Mouse (Mus musculus) kidney, postnatal 0 days (tissue): ENCODE measurements around the gene Ntf5. TPM values are rescaled to one million over a fixed set of nuclear protein-coding genes. Genes with fewer than 3 reads are reported as not detected.

ENCODE experiments used
- ATAC-seq: fragments of 200-750 bp; cut with Nextera tagmentation; replicated peaks from 2 replicates; pipeline ENCODE4 v1.8.0; 2017; ENCODE audit warnings: low read depth, moderate number of reproducible peaks, moderate TSS enrichment, moderate library complexity; ENCODE audit not compliant: low FRiP score
- DNase-seq: peaks from one replicate; pipeline ENCODE4 v3.0.0-alpha.2; 2016; ENCODE audit warnings: low spot score
- H3K27ac ChIP-seq: fragments of 300-500 bp; sonication (generic); 2 replicates; pipeline ENCODE4 v1.5.1; 2014; ENCODE audit warnings: mild to moderate bottlenecking
- H3K27me3 ChIP-seq: fragments of 300-500 bp; sonication (generic); 2 replicates; pipeline ENCODE4 v1.6.1; 2014; ENCODE audit warnings: low read length, mixed read lengths; ENCODE audit not compliant: insufficient read depth
- H3K36me3 ChIP-seq: fragments of 300-500 bp; sonication (generic); 2 replicates; pipeline ENCODE4 v1.6.1; 2014; ENCODE audit warnings: low read length, mixed read lengths; ENCODE audit not compliant: insufficient read depth
- H3K4me1 ChIP-seq: fragments of 300-500 bp; sonication (generic); replicated peaks from 2 replicates; pipeline ENCODE4 v1.6.1; 2014; ENCODE audit warnings: antibody characterized with exemption, low read length, mixed read lengths; ENCODE audit not compliant: insufficient read depth
- H3K4me2 ChIP-seq: fragments of 300-500 bp; sonication (generic); 2 replicates; pipeline ENCODE4 v1.6.1; 2014; ENCODE audit warnings: mild to moderate bottlenecking, low read length, moderate library complexity, mixed read lengths
- H3K4me3 ChIP-seq: fragments of 300-500 bp; sonication (generic); replicated peaks from 2 replicates; pipeline ENCODE4 v1.5.1; 2014; ENCODE audit warnings: low read depth, low read length
- H3K9ac ChIP-seq: fragments of 300-500 bp; sonication (generic); 2 replicates; pipeline ENCODE4 v1.6.1; 2014; ENCODE audit warnings: low read depth, low read length
- H3K9me3 ChIP-seq: fragments of 300-500 bp; sonication (generic); replicated peaks from 2 replicates; pipeline ENCODE4 v1.6.1; 2016; ENCODE audit warnings: low read length, inconsistent platforms, mixed read lengths
- CTCF ChIP-seq: IDR thresholded peaks from 2 replicates; pipeline ENCODE4 v1.5.1; 2016; ENCODE audit warnings: antibody characterized with exemption, low read depth, mild to moderate bottlenecking, moderate library complexity
- WGBS: fragments of 180-500 bp; shearing (Covaris S2); extraction: QIAGEN DNeasy Blood & Tissue Kit; methylation state at CpG from one replicate; pipeline ENCODE4 v1.1.7; 2014; 5-methylcytosine and 5-hydroxymethylcytosine counted together
- polyA plus RNA-seq: library from polyadenylated mRNA; unstranded; fragments of >200 nt; fragmentation: Nextera tagmentation; extraction: Ambion mirVana; gene quantifications from 2 replicates; pipeline ENCODE4 v1.2.1, GENCODE M21; 2015

Ntf5 gene
- polyA plus RNA-seq, 1 experiment from 2014 or later, result 1.5 TPM

DNA sequence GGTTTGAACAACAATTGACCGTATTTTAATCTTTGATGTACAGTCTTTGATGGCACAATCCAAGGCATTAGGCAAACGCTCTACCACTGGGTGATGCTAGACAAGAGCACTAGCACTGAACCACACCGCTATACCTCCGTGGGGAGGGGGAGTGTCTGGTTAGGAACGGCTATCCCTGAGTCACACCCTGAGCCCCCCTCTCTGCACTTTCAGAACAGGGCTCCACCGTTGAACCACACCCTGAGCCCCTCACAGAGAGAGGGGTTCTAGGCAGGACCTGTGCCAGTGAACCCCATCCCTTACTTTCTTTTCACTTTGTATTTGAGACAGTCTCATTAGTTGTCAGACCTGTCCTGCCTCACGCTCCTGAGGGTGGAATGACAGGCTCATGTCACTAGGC is 5.1 kb upstream of the Ntf5 start:
- peaks cover 36% of the 10 kb centered on the region for H3K27me3 ChIP-seq

DNA sequence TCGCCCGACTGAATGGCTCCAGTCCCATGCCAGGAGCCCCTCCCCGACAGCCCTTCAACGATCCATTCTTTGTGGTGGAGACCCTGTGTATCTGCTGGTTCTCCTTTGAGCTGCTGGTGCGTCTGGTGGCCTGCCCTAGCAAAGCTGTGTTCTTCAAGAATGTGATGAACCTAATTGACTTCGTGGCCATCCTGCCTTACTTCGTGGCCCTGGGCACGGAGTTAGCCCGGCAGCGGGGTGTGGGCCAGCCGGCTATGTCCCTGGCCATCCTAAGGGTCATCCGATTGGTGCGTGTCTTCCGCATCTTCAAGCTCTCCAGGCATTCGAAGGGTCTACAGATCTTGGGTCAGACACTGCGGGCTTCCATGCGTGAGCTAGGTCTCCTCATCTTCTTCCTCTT is 4.5 kb upstream of the Ntf5 start:
- no peaks in the 10 kb centered on the region for H3K9me3 ChIP-seq
- TF ChIP-seq CTCF, result no peak
- 88% methylated on average over 17 of the region's 17 CpGs for WGBS

More for the DNA sequence above, 5.1 kb upstream of the Ntf5 start:
- Histone ChIP-seq H3K9ac (no peak overlapping the region), H3K9me3 (no peaks in the 10 kb centered on the region), H3K4me3 (no peak overlapping the region), H3K27ac (no peak overlapping the region), H3K36me3 (no peaks in the 10 kb centered on the region), H3K4me2 (no peak overlapping the region), H3K4me1 (peaks cover 11% of the 10 kb centered on the region; the same call in 1 of the 2 replicates)
- DNase-seq (no peak), ATAC-seq (no peak)
- 69% methylated on average over 7 of the region's 7 CpGs for WGBS
- no peak for TF ChIP-seq CTCF

DNA sequence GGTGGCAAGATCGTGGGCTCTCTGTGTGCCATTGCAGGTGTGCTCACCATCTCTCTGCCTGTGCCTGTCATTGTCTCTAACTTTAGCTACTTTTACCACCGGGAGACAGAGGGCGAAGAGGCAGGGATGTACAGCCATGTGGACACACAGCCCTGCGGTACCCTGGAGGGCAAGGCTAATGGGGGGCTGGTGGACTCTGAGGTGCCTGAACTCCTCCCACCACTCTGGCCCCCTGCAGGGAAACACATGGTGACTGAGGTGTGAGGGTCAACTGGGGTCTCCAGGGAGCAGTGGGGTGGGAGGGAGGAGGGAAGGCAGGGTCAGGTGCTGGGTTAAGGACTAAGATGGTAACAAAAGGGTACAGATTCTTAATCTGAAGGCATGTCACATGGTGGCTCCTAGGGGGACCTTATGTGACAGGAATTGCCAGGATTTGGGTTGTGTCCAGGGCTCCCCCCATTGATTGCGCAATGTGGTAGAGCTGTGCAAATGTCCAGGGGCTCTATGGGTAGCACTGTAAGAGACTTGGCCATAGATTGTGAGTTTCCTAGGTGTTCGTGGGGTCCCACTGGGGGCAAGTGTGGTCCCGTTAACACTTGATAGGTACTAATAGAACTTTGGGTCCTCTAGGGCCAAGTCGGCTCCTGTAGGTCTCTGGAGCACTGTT is 3.9 kb upstream of the Ntf5 start:
- Histone ChIP-seq H3K9me3 (no peaks in the 10 kb centered on the region), H3K4me3 (no peak overlapping the region), H3K27ac (no peak overlapping the region), H3K27me3 (peaks cover 42% of the 10 kb centered on the region), H3K4me1 (peaks cover 20% of the 10 kb centered on the region), H3K9ac (no peak overlapping the region), H3K4me2 (no peak overlapping the region), H3K36me3 (no peaks in the 10 kb centered on the region)
- DNase-seq (no peak), ATAC-seq (no peak)
- 83% methylated on average over 8 of the region's 8 CpGs for WGBS
- TF ChIP-seq CTCF, result no peak

More for the DNA sequence above, 4.5 kb upstream of the Ntf5 start:
- H3K4me2 ChIP-seq, result no peak overlapping the region
- peaks cover 36% of the 10 kb centered on the region for H3K27me3 ChIP-seq
- no peak overlapping the region for H3K4me3 ChIP-seq
- no peaks in the 10 kb centered on the region for H3K36me3 ChIP-seq
- no peak for ATAC-seq
- no peak overlapping the region for H3K27ac ChIP-seq
- peaks cover 15% of the 10 kb centered on the region for H3K4me1 ChIP-seq
- DNase-seq, result no peak
- no peak overlapping the region for H3K9ac ChIP-seq

DNA sequence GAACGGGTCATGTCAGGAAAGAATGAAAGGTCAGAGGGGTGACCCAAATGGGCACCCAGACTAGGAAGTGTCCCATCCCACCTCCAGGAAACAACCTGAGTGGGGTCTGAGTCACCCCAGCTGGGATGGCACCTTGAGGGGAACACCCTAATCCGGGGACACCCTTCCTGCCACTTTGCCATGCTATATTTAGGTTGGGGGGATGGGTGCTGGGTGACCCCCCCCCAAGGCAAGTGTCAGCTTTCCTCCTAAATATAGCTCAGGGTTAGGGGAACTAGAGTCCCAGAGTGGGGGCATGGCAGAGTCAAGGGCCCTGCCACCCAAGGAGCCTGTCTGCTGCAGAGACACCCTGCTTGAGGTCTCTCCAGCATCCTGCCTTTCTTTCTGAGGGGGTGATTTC is 1.1 kb upstream of the Ntf5 start:
- Histone ChIP-seq H3K27me3 (peaks cover 41% of the 10 kb centered on the region), H3K4me3 (no peak overlapping the region), H3K27ac (no peak overlapping the region), H3K9me3 (no peaks in the 10 kb centered on the region), H3K36me3 (no peaks in the 10 kb centered on the region), H3K4me1 (peaks cover 9% of the 10 kb centered on the region), H3K4me2 (no peak overlapping the region), H3K9ac (no peak overlapping the region)
- WGBS, result 73% methylated on average over 2 of the region's 2 CpGs
- no peak for TF ChIP-seq CTCF
- no peak for ATAC-seq
- no peak for DNase-seq

DNA sequence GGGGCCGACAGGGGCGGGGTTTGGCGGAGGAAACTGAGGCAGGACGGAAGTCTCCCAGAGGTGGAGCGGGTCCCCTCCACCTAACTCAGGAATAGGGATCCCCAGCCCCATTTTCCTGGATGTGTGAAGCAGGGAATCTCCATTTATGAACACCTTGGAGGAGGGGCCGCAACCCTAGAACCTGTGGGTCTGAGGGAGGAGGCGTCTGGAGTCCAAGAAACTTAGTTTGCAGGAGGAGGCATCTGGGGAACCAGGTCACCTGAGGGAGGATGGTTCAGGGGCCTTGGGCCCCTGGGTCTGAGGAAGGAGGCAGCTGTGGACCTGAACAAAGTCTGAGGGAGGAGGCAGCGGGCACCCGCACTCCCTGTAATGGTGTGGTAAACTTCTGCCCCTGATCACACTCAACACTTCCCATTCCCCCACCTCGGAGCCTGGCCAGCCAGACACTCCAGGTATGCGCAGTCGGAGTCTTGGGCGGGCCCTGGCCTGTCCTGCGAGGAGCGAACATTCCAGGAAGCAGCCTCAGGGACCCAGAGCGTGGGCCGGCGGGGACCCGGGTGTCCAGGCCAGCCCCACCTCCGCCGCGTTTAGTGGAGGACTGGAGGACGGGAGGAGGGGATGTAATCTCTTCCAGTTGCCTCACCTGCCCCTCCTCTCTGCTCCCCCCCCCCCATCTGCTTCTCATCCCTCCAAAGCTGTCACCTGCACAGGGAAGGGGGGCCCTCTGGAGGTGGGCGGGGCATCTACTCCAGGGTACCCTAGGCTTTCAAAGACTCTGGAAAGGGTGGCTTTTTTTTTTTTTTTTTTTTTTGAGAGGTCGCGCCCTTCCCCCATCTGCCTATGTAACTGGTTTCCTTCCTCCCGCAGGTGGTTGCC is 607 bp downstream of the Ntf5 start:
- H3K4me3 ChIP-seq, result peak overlapping the region; percentile 51
- 2% methylated on average over 27 of the region's 27 CpGs for WGBS
- no peak for DNase-seq
- no peak overlapping the region for H3K27ac ChIP-seq
- H3K9ac ChIP-seq, result peak overlapping the region; percentile 61
- 0 out of 2 replicates have a peak, but pooled peaks have one; percentile 11 for ATAC-seq
- peaks cover 9% of the 10 kb centered on the region for H3K4me1 ChIP-seq
- TF ChIP-seq CTCF, result no peak
- no peaks in the 10 kb centered on the region for H3K36me3 ChIP-seq
- H3K27me3 ChIP-seq, result peaks cover 33% of the 10 kb centered on the region
- H3K9me3 ChIP-seq, result no peaks in the 10 kb centered on the region
- H3K4me2 ChIP-seq, result peak overlapping the region; percentile 98

DNA sequence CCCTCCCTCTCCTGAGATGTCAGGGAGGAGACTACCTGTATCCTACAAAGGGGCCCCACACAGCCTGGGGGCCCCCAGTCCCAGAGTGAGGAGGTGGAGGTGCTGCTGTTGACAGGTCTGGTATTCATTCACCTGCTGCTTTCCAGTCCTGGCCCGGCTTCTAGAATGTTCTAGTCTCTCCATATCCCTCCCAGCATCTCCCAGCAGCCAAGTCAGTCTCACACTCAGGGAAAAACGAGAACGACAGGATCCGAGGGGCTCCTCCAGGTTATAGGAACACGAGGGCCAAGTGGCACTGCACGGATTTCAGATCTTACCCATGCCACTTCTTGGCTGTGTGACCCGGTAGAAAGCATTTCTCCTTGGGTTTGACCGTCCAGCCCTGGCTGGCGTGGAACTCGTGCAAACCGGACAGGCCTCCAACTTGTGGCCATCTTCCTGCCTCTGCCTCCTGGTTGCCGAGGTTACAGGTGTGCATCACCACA is 1.3 kb downstream of the Ntf5 start:
- DNase-seq, result no peak
- Histone ChIP-seq H3K4me1 (peaks cover 9% of the 10 kb centered on the region), H3K9ac (no peak overlapping the region), H3K9me3 (no peaks in the 10 kb centered on the region), H3K27ac (no peak overlapping the region), H3K36me3 (no peaks in the 10 kb centered on the region), H3K27me3 (peaks cover 33% of the 10 kb centered on the region), H3K4me3 (no peak overlapping the region), H3K4me2 (no peak overlapping the region)
- WGBS, result 41% methylated on average over 12 of the region's 12 CpGs
- ATAC-seq, result no peak
- no peak for TF ChIP-seq CTCF
